Mouse (Mus musculus) ES-Bruce4 (cell line): Measurements from ENCODE around the gene 1700113H08Rik.

Source experiments
- CTCF ChIP-seq: IDR thresholded peaks from one replicate; pipeline ENCODE4 v1.8.1; 2011; ENCODE audit warnings: low read depth, low read length
- POLR2A ChIP-seq: IDR thresholded peaks from one replicate; pipeline ENCODE4 v1.8.1; 2011; ENCODE audit warnings: low read length; ENCODE audit not compliant: insufficient read depth

DNA sequence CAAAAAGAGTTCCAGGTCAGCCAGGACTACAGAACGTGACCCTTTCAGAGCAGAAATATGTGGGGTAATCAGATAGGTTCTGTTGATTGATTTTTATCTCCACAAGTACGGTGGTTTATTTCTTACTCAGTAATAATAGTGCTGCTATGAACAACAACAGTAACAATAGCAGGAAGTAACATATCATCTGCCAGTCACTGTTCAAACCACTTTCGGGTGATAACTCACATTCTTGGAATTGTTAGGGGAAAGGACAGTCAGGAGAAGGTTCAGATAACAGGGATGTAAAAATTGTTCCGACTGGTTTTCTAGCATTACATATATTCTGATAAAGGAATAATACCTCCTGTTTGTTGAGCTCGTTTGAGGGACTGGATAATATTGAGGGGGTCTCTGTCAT is 42.4 kb upstream of the 1700113H08Rik start:
- no peak for TF ChIP-seq CTCF
- TF ChIP-seq POLR2A: no peak
